Mouse (Mus musculus) heart, adult 2 months (tissue): ENCODE results near the gene Dip2c. TPM values are rescaled to one million over a fixed set of nuclear protein-coding genes. Genes with fewer than 3 reads are reported as not detected.
A peak's percentile ranks its signal among the peaks of the same experiment; 100 is the strongest.

ENCODE experiments used
- DNase-seq, 2 experiments: peaks; one replicate each; pipeline ENCODE4 v3.0.0; 2021
- H3K27ac ChIP-seq: fragments of 200-600 bp; 2 replicates; pipeline ENCODE4 v1.8.1; 2022
- H3K27me3 ChIP-seq: fragments of 200-500 bp; 2 replicates; pipeline ENCODE4 v1.6.1; 2012; ENCODE audit warnings: mild to moderate bottlenecking, low read length, inconsistent platforms, mixed read lengths; ENCODE audit not compliant: control insufficient read depth, insufficient read depth
- H3K36me3 ChIP-seq: fragments of 200-500 bp; 2 replicates; pipeline ENCODE4 v1.6.1; 2012; ENCODE audit warnings: low read length, inconsistent platforms; ENCODE audit not compliant: control insufficient read depth, insufficient read depth
- H3K4me1 ChIP-seq: fragments of 200-500 bp; 2 replicates; pipeline ENCODE4 v1.6.1; 2011; ENCODE audit warnings: low read length; ENCODE audit not compliant: control insufficient read depth, insufficient read depth
- H3K4me3 ChIP-seq: fragments of 200-600 bp; 2 replicates; pipeline ENCODE4 v1.8.1; 2022
- H3K79me2 ChIP-seq: fragments of 200-500 bp; replicated peaks from 2 replicates; pipeline ENCODE4 v1.6.1; 2012; ENCODE audit warnings: mild to moderate bottlenecking, inconsistent platforms, low read length, moderate library complexity, mixed read lengths; ENCODE audit not compliant: control insufficient read depth, insufficient read depth
- H3K9ac ChIP-seq: fragments of 200-500 bp; 2 replicates; pipeline ENCODE4 v1.6.1; 2012; ENCODE audit warnings: low read depth, mild to moderate bottlenecking, control low read depth, inconsistent platforms, low read length, mixed read lengths
- CTCF ChIP-seq: fragments of 200-600 bp; IDR thresholded peaks from 2 replicates; pipeline ENCODE4 v1.8.1; 2022; ENCODE audit warnings: antibody characterized with exemption, mild to moderate bottlenecking, moderate library complexity
- EP300 ChIP-seq: fragments of 200-500 bp; IDR thresholded peaks from 2 replicates; pipeline ENCODE4 v1.6.1; 2011; ENCODE audit warnings: low read depth, low read length, control low read depth; ENCODE audit not compliant: insufficient read depth
- POLR2A ChIP-seq: fragments of 200-500 bp; IDR thresholded peaks from 2 replicates; pipeline ENCODE4 v1.6.1; 2011; ENCODE audit warnings: mild to moderate bottlenecking, low read depth, low read length, control low read depth; ENCODE audit not compliant: insufficient read depth
- WGBS: fragments of 180-500 bp; shearing (Covaris S2); methylation state at CpG from one replicate; pipeline ENCODE4 v1.1.7; 2018; 5-methylcytosine and 5-hydroxymethylcytosine counted together
- intact Hi-C: fragments of 180-260 bp; cut with DNase I; formaldehyde crosslinking; loops from one replicate; pipeline ENCODE4 v1.15.1; 2025
- polyA plus RNA-seq: library from polyadenylated mRNA; depleted of rRNA; stranded (reverse); fragments of >200 nt; gene quantifications from 2 replicates; pipeline ENCODE4 v1.2.3, GENCODE M21; 2012
- total RNA-seq, 2 experiments: library from RNA; stranded (reverse); gene quantifications; 2 replicates each; pipeline ENCODE4 v1.2.3; 2021

Gene Dip2c
- total and polyA plus RNA-seq, 3 experiments = 19.1 to 43.7 (median 36.3) TPM

DNA sequence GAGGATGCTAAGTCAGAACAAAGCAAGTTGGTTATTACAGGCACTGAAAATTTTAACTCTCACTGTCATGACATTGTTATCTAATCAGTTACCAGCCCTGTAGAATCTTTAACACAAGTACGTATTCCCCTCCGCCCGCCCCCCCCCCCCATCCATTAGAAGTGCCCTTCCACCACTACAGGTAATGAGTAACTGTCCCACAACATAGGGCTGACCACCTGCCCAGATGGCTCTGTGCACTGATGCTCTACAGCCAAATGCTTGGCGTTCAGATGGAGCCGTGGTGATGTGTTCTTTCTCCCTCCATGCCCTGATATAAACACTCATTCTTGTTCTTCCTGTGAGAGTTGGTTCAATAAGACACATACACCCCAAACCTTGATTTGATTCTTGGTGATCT is 10.8 kb upstream of the Dip2c start:
- no peaks in the 10 kb centered on the region for H3K36me3 ChIP-seq
- no peaks in the 10 kb centered on the region for H3K4me1 ChIP-seq
- intact Hi-C loops = no loop called here
- 85% methylated on average over 5 of the region's 5 CpGs for WGBS
- no peak overlapping the region for H3K27ac ChIP-seq
- no peak overlapping the region for H3K9ac ChIP-seq
- H3K79me2 ChIP-seq = no peaks in the 10 kb centered on the region
- no peak for DNase-seq
- no peaks in the 10 kb centered on the region for H3K27me3 ChIP-seq
- TF ChIP-seq CTCF (no peak), EP300 (no peak), POLR2A (no peak)
- no peak overlapping the region for H3K4me3 ChIP-seq

DNA sequence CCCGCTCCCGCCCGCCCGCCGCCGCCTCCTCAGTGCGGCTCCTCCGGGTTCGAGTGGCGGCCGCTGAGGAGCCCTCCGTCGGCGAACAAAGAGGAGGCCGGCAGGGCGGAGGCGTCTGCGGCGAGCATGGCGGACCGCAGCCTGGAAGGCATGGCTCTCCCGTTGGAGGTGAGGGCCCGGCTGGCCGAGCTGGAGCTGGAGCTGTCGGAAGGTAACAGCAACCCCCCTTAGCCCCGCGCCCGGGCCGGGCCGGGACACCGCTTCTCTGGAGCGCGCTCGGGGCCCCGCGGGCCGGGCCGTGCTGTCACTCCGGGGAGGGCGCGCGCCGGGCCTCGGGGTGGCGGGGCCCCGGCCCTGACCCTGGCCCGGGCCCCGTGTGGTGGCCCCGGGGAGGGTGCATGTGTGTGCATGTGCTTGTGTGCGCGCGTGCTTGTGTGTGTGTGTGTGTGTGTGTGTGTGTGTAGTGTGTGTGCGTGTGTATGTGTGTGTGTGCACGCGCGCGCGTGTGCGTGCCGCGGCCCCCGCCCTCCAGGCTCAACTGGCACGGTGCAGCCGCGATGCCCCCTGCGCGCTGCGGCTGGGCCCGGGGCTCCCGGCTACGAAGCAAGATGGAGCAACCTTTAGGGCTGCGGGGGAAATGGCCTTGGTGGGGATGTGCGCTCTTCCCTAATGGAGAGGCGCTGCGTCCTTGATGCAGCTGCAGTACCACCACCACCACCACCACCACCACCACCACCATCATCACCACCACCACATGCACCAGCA is 710 bp downstream of the Dip2c start:
- Histone ChIP-seq H3K4me1 (peaks cover 5% of the 10 kb centered on the region; the same call in 1 of the 2 replicates), H3K4me3 (peak overlapping the region; percentile 86), H3K27me3 (no peaks in the 10 kb centered on the region), H3K27ac (peak overlapping the region; percentile 96), H3K9ac (peak overlapping the region; percentile 98), H3K79me2 (peaks cover 4% of the 10 kb centered on the region), H3K36me3 (peaks cover 17% of the 10 kb centered on the region)
- TF ChIP-seq EP300 (no peak), POLR2A (no peak), CTCF (no peak)
- intact Hi-C loops = loop anchor here (1.0 to 5.0 kb wide), 6 partner anchors 95 to 490 kb away; partner anchors contain the start of genes Gtpbp4, Larp4b and Zmynd11
- peak; percentile 71 to 78 for DNase-seq
- WGBS = 1% methylated on average over 55 of the region's 75 CpGs

- peak overlapping the region; percentile 86 for H3K4me3 ChIP-seq
- TF ChIP-seq POLR2A (no peak), CTCF (no peak), EP300 (no peak)
- peak overlapping the region; percentile 45; the same call in 1 of the 2 replicates for H3K27ac ChIP-seq
- H3K27me3 ChIP-seq = no peaks in the 10 kb centered on the region
- WGBS = 5% methylated on average over 15 of the region's 15 CpGs
- H3K36me3 ChIP-seq = peaks cover 19% of the 10 kb centered on the region
- DNase-seq = peak; percentile 31 to 38
- H3K79me2 ChIP-seq = peaks cover 4% of the 10 kb centered on the region
- H3K4me1 ChIP-seq = peaks cover 5% of the 10 kb centered on the region; the same call in 1 of the 2 replicates
- H3K9ac ChIP-seq = peak overlapping the region; percentile 98
- intact Hi-C loops = loop anchor here (2.0 to 5.0 kb wide), 5 partner anchors 95 to 490 kb away; partner anchors contain the start of genes Gtpbp4, Larp4b and Zmynd11
Measured at GRCm38 (mm10) chr13:9277621-9277960, 1.3 kb downstream of the Dip2c start.

- Histone ChIP-seq H3K36me3 (peaks cover 19% of the 10 kb centered on the region), H3K27me3 (no peaks in the 10 kb centered on the region), H3K4me3 (peak overlapping the region; percentile 86; the same call in 1 of the 2 replicates), H3K4me1 (peaks cover 5% of the 10 kb centered on the region; the same call in 1 of the 2 replicates), H3K27ac (no peak overlapping the region), H3K79me2 (peaks cover 4% of the 10 kb centered on the region), H3K9ac (no peak overlapping the region)
- intact Hi-C loops = loop anchor here (5.0 kb wide), 4 partner anchors 96 to 489 kb away; partner anchors contain the start of genes Gtpbp4 and Zmynd11
- WGBS = 83% methylated on average over 5 of the region's 5 CpGs
- DNase-seq = no peak
- TF ChIP-seq CTCF = no peak
Measured at GRCm38 (mm10) chr13:9278636-9279035, 2.3 kb downstream of the Dip2c start.

DNA sequence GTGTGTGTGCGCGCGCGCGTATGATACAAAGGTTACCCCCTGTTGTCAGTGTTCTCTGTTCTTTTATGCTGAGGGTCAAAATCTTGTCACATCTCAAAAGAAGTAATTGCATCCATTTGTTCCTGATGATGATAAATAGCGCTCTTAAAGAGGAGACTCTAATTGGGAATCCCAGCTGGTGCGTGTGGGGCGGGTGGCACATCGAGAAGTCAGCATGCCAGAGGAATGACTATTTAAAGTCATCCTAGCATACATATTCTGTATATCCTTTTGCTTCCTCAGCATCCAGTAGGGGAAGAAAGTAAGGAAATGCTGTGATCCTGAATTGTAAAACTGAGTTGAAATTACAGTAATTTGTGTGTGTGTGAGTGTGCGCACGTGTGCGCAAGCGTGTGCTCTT is 6.7 kb downstream of the Dip2c start:
- intact Hi-C loops = no loop called here
- Histone ChIP-seq H3K79me2 (peaks cover 4% of the 10 kb centered on the region), H3K4me1 (peaks cover 5% of the 10 kb centered on the region; the same call in 1 of the 2 replicates), H3K4me3 (no peak overlapping the region), H3K27ac (no peak overlapping the region), H3K9ac (no peak overlapping the region), H3K36me3 (peaks cover 19% of the 10 kb centered on the region), H3K27me3 (no peaks in the 10 kb centered on the region)
- no peak for DNase-seq
- no peak for TF ChIP-seq POLR2A
- no peak for TF ChIP-seq CTCF
- no peak for TF ChIP-seq EP300
- WGBS = 92% methylated on average over 13 of the region's 13 CpGs

GRCm38 (mm10) chr13:9289916-9290315 is 13.6 kb downstream of the Dip2c start:
- H3K4me1 ChIP-seq = peaks cover 4% of the 10 kb centered on the region
- no peaks in the 10 kb centered on the region; the same call in none of the 2 replicates for H3K36me3 ChIP-seq
- H3K4me3 ChIP-seq = no peak overlapping the region
- peaks cover 4% of the 10 kb centered on the region; the same call in 1 of the 2 replicates for H3K79me2 ChIP-seq
- no peak overlapping the region for H3K27ac ChIP-seq
- no peak overlapping the region for H3K9ac ChIP-seq
- TF ChIP-seq CTCF = no peak
- TF ChIP-seq POLR2A = no peak
- TF ChIP-seq EP300 = no peak
- no peaks in the 10 kb centered on the region for H3K27me3 ChIP-seq
- DNase-seq = no peak
- WGBS = 46% methylated on average over 2 of the region's 2 CpGs
- intact Hi-C loops = no loop called here
